Mouse (Mus musculus): Measurements from ENCODE around the gene Dcpp1.
A peak's percentile ranks its signal among the peaks of the same experiment; 100 is the strongest.
"Not testable (repeated sequence)": the region's sequence is repeated elsewhere in the genome, so short reads cannot be mapped to it uniquely, and the experiment has no call there.

Gene Dcpp1

DNA sequence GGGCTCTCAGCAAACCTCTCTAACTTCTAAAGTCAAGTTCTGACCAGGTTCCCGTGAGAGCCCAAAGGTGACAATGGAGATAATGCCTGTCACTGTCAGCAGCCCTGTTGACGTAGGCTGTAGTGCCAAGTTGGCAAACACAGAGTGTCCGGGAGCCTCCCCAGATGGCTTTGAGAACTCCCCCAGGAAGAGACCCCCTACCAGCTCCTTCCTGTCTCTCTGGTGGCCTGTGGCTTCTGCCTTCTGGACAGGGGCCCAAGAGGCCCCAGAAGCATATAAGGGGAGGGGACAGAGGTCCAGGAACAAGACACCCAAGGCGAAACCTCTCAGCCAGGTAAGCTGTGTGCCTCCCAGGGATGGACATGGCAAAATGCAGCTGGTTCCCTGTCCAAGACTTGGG lies at the start of gene Dcpp1, which contains the start of gene Dcpp2:
Gene Dcpp1 (plus strand): TSS at position 301 of the 400 bp plus-strand sequence.
Gene Dcpp2 (plus strand): TSS at position 305 of the 400 bp plus-strand sequence.
- not testable (repeated sequence) for DNase-seq (ENCODE audit: low spot score in 2 of 2)

DNA sequence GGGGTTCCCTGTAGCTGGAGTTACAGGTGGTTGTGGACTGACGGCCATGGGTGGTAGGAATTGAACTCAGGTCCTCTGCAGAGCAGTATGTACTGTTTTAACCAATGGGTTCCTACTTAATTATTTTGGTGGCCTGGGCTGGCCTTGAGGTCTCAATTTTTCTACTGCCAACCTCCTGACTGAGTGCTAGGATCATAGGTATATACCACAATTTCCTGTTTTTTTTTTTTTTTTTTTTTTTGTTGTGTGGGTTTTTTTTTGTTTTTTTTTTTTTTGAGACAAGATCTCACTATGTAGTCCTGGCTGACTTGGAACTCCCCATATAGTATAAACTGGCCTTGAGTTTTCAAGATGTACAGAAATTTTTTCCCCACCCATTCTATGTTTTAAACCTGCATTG lies 49.5 kb upstream of the Dcpp1 start:
- DNase-seq (ENCODE audit: low spot score in 2 of 2): no peak

DNA sequence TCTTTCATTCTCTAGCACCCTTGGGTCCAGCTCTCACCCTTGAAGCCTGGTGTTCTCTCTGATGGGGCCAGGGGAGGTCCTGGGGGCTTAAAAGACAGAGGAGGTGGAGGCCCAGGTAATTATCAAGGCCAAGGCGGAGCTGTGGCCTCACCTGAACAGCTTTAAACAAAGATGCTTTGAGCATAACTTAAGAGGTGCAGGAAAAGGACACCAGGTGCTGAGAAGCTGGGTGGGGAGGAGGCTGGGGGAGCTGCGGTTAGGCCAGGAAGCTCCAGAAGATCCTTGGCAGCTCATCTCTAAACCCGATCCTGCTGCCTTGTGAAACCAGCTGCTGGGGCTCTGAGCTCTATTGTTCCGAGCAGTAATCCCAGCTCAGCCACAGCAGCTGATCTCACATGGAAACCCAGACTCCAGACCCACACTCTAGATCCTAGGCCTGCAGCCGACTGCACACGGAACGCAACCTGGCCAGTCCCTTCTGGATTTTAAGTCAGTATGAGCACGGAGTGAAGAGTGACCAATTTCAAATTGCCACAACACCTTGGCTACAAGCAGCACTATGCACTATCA lies 44.6 kb upstream of the Dcpp1 start, which contains the start of gene Prss33:
Gene Prss33 (minus strand): TSS at position 51 of the 570 bp plus-strand sequence.
- DNase-seq (ENCODE audit: low spot score in 2 of 2): no peak

- peak in 1 of 2 experiments; percentile 67 for DNase-seq (ENCODE audit: low spot score in 2 of 2)
Measured at GRCm38 (mm10) chr17:23841145-23841544, 39.5 kb upstream of the Dcpp1 start.

DNA sequence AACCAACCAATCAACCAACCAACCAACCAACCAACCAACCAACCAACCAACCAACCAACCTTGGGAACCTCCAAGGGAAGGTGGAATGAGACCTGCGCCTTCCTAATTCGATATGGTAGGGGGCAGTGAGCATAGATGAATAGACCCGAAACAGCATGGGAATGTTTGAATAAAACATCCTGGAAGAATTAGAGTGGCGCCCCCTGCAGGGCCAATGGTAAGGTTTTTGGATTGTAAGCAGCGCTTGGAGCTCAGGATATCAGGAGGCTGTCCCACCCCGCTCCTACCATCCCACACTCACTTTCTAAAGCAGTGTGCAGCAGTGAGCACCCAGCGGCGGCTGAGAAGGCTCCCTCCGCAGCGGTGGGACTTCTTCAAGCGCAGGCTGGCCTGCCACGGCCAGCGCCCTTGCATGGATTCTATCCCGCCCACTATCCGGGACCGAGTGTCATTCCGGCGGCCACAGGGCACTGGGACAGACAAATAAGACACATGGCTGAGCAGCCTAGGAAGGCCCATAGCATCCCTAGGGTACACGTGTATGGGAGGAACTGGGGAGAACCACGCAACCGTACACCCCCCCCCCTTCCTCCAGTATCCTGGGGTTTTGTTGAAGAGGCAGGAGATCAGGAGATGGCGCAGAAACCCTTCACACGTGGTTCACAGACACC lies 37.4 kb upstream of the Dcpp1 start:
- no peak for DNase-seq (ENCODE audit: low spot score in 2 of 2)

GRCm38 (mm10) chr17:23843812-23844273 lies 36.8 kb upstream of the Dcpp1 start, which contains the start of the genes Prss32 and Prss41:
Gene Prss32, plus strand, starts transcription at chr17:23843855.
Gene Prss41, minus strand, starts transcription at chr17:23844172.
- DNase-seq (ENCODE audit: low spot score in 2 of 2): peak in 1 of 2 experiments; percentile 63

- no peak for DNase-seq (ENCODE audit: low spot score in 2 of 2)
Measured at GRCm38 (mm10) chr17:23850028-23850427, 30.6 kb upstream of the Dcpp1 start.

DNA sequence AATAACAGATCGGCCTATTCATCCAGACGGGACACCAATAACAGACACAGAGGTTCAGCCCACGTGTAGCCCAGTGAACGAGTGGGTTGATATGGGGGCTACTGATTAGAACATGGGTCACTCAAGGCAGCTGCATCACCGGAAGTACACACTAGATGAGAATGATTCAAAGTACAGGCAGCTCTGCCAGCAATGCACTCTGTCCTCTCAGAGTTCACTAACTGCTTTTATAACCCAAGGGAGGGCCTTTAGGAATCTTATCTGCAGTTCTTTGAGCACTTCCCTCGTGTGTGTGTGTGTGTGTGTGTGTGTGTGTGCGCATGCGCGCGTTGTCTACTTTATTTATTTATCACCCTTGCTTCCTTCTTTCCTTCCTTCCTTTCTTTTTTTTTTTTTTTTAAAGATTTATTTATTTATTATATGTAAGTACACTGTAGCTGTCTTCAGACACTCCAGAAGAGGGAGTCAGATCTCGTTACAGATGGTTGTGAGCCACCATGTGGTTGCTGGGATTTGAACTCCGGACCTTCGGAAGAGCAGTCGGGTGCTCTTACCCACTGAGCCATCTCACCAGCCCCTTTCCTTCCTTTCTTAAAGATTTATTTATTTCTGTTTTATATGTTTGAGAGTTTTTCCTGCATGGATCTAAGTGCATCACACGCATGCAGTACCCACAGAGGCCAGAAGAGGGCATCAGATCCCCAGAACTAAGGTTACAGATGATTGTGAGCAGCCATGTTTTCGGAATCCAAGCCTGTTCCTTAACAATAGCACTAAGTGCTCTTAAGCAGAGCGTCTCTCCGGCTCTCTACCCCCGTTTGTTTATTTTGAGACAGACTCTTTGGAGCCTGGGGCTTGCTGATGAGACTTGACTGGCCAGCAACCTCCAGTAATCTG lies 29.6 kb upstream of the Dcpp1 start:
- DNase-seq (ENCODE audit: low spot score in 2 of 2): peak; percentile 51 to 84

DNA sequence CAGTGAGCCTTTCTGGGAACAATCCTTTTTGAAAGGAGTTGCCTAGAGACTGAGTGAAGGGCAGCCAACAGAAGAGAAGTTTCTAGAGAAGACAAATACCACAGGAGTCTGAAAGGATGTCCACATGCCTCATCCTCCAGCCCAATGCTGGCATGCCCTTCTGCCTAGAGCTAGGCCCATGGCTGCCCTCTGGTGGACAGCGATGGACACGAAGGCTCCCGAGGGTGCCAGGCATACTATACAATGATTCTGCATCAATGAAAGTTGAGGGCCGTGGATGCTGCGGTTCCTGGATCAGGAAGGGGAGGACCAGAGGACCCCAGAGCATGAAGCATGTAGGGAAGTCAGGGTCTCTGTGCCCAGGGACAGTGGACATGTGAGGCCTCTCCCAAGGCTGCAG lies 27.4 kb upstream of the Dcpp1 start:
- DNase-seq (ENCODE audit: low spot score in 2 of 2): peak in 1 of 2 experiments; percentile 63

DNA sequence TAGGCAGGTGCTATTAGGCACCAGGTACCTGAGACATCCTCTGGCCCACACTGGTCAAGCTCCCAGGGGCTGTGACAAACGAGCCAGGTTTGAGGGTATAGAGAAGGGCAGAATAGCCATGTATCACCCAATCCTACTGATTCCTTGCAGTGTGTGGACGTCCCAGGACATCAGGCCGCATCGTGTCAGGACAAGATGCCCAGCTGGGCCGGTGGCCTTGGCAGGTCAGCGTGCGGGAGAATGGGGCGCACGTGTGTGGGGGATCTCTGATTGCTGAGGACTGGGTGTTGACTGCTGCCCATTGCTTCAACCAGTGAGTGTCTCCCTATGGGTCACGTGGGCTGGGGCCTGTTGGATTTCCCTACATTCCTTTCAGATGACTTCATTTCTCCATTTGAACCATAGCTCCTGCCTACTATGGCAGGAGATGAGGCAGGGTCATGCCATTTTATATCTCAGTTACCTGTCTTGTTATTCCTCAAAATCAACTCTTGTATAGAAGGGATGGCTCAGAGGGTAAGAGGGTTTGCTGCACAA lies 26.4 kb upstream of the Dcpp1 start:
- DNase-seq (ENCODE audit: low spot score in 2 of 2): no peak

- DNase-seq (ENCODE audit: low spot score in 2 of 2): no peak
Measured at GRCm38 (mm10) chr17:23857193-23857592, 23.5 kb upstream of the Dcpp1 start.

- no peak for DNase-seq (ENCODE audit: low spot score in 2 of 2)
Measured at GRCm38 (mm10) chr17:23857913-23858312, 22.8 kb upstream of the Dcpp1 start.

DNA sequence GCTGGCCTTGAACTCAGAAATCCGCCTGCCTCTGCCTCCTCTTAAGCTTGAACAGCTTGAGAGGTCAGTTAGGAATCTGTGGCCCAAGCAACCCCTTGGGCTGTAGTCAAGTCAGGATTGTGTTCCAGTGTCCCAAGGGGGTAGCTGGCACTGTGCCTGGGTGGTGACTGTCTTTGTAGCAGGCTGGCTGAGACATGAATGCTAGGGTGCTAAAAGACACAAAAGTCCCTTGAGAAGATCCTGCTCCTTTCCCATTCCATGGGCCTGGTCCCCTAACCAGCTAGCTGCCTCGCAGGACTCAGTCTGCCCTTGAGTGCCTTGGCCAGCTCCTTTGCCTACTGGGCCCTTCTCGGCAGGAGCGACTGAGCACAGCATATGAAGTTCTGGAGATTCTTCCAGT lies 17.8 kb upstream of the Dcpp1 start:
- no peak for DNase-seq (ENCODE audit: low spot score in 2 of 2)

GRCm38 (mm10) chr17:23867756-23868155 lies 12.9 kb upstream of the Dcpp1 start, which contains the start of gene Prss21:
Gene Prss21, plus strand, starts transcription at chr17:23868056.
- no peak for DNase-seq (ENCODE audit: low spot score in 2 of 2)

GRCm38 (mm10) chr17:23868513-23868912 lies 12.2 kb upstream of the Dcpp1 start:
- no peak for DNase-seq (ENCODE audit: low spot score in 2 of 2)

DNA sequence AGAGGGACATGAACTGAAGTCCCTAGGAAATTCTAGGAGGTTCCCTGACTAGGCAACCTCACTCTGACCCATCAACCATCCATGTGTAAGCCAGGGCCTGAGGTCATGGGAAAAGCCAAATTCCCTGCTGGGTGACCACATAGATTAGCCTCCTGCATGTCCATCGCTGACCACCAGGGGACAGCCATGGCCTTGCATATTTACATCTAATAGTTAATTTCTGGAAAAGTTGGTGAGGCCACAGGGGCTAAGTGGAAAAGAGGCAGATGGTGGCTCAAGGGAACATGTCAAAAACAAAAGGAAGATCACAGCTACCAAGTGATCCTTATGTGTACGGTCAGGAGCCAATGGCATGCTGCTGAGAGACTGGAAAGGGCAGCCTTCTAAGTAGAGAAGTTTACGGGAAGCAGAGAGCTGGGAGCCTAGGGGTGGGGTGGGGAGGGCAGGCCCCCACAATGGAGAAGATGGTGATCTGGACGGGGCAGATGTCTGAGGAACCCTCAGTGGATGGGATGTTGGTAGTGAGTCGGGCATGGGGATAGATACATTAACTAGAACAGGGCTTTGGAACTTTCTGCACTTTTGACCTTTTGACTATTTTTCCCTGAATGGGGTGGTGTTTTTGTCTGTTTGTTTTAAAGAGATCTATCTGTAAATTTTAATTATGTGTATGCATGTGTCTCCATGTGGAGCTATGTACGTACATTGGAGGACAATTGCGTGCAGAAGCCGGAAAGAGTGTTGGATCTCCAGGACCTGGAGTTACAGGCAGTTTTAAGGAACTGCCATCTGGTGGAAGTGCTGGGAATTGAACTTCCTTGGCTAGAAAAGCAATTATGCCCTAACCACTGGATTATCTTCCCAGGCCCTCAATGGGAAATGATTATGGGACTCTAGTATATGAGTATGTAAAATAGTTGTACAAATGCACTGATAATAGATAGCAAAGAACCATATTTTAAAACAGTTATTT lies 6.5 kb upstream of the Dcpp1 start:
- peak in 1 of 2 experiments; percentile 58 for DNase-seq (ENCODE audit: low spot score in 2 of 2)

- peak in 1 of 2 experiments; percentile 18 for DNase-seq (ENCODE audit: low spot score in 2 of 2)
Measured at GRCm38 (mm10) chr17:23876741-23877140, 3.9 kb upstream of the Dcpp1 start.

DNA sequence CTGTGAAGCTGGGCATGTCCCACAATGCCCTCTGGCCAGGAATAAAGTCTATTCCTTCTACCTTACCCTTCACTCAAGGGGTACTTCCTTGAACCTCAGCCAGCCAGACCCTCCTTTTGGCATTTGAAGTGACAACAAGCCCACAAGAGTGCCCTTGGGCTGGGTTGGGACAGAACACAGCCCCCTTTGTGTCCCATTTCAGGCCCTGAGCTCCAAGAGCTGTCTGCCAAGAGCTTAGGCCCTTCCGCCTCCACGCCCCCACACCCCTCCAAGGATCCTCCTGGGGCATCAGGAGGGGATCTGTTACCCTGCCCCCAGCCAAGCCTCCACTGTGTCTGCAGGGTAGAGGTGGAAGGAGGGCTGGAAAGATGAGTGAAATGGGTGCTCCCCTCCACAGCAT lies 3.5 kb upstream of the Dcpp1 start:
- DNase-seq (ENCODE audit: low spot score in 2 of 2): no peak

DNA sequence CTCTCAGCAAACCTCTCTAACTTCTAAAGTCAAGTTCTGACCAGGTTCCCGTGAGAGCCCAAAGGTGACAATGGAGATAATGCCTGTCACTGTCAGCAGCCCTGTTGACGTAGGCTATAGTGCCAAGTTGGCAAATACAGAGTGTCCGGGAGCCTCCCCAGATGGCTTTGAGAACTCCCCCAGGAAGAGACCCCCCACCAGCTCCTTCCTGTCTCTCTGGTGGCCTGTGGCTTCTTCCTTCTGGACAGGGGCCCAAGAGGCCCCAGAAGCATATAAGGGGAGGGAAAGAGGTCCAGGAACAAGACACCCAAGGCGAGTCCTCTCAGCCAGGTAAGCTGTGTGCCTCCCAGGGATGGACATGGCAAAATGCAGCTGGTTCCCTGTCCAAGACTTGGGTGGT lies 36.5 kb downstream of the Dcpp1 start, which contains the start of gene Dcpp3:
Gene Dcpp3 (plus strand): TSS at position 301 of the 400 bp plus-strand sequence.
- not testable (repeated sequence) for DNase-seq (ENCODE audit: low spot score in 2 of 2)

- DNase-seq (ENCODE audit: low spot score in 2 of 2): peak; percentile 64 to 84
Measured at GRCm38 (mm10) chr17:23924531-23925007, 43.9 kb downstream of the Dcpp1 start.

Data from cerebellum, postnatal 4 days (tissue).